Comparison of ENCODE assay signal across 9 mouse cellular contexts in genomic region chr11:53085367-53085766, GRCm38 (mm10).
DNase-seq lines count a peak whose midpoint lies in the region; ATAC-seq and TF ChIP-seq lines count a peak whose summit lies in the region.
"Had no signal": no experiment of that assay in that cellular context is flagged by ENCODE, and none has a peak within 500 bp of the region (broad histone marks: within the 10 kb centered on the region; RNA-seq: fewer than 3 reads in every experiment).

No protein-coding gene starts in this region.

- H3K4me2 ChIP-seq in forebrain, postnatal 0 days (ENCODE audit: low read depth) = no peak overlapping the region
- no peak overlapping the region for H3K4me2 ChIP-seq in forebrain, embryonic 13.5 days
- H3K4me2 ChIP-seq: liver, embryonic 13.5 days had no signal

- H3K36me3 ChIP-seq in forebrain, postnatal 0 days (ENCODE audit: insufficient read depth) = no peaks in the 10 kb centered on the region
- H3K36me3 ChIP-seq in forebrain, embryonic 13.5 days (ENCODE audit: poor library complexity, severe bottlenecking) = no peaks in the 10 kb centered on the region
- no peaks in the 10 kb centered on the region for H3K36me3 ChIP-seq in thymus, adult 2 months (ENCODE audit: control insufficient read depth, insufficient read depth, low read length)
- H3K36me3 ChIP-seq: liver, embryonic 13.5 days had no signal

- no peak overlapping the region for H3K27ac ChIP-seq in forebrain, postnatal 0 days (ENCODE audit: low read depth, low read length)
- H3K27ac ChIP-seq in forebrain, embryonic 13.5 days = no peak overlapping the region
- no peak overlapping the region for H3K27ac ChIP-seq in thymus, adult 2 months (ENCODE audit: control insufficient read depth, insufficient read depth, low read length)
- H3K27ac ChIP-seq: liver, embryonic 13.5 days had no signal

- peak; percentile 22; the same call in 1 of the 2 replicates for TF ChIP-seq CTCF in forebrain, postnatal 0 days (IDR thresholded peaks at IDR 0.05; ENCODE audit: low read depth)
- TF ChIP-seq CTCF in thymus, adult 2 months (IDR thresholded peaks at IDR 0.05; ENCODE audit: borderline replicate concordance, control insufficient read depth, extremely low read depth, insufficient read depth, low read length, poor library complexity) = no peak

- H3K9ac ChIP-seq in forebrain, postnatal 0 days = no peak overlapping the region
- no peak overlapping the region for H3K9ac ChIP-seq in forebrain, embryonic 13.5 days
- H3K9ac ChIP-seq: liver, embryonic 13.5 days had no signal

- H3K4me1 ChIP-seq in forebrain, postnatal 0 days (ENCODE audit: insufficient read depth) = no peaks in the 10 kb centered on the region
- H3K4me1 ChIP-seq in forebrain, embryonic 13.5 days = no peaks in the 10 kb centered on the region
- peaks cover 6% of the 10 kb centered on the region for H3K4me1 ChIP-seq in thymus, adult 2 months (replicated peaks; ENCODE audit: control insufficient read depth, insufficient read depth, low read length)
- H3K4me1 ChIP-seq: liver, embryonic 13.5 days had no signal

- intact Hi-C loops in heart, postnatal 25 days (cut with DNase I) = no loop called here

- H3K9me3 ChIP-seq in forebrain, postnatal 0 days (ENCODE audit: low read length) = no peaks in the 10 kb centered on the region
- H3K9me3 ChIP-seq in forebrain, embryonic 13.5 days (replicated peaks) = no peaks in the 10 kb centered on the region; the same call in 1 of the 2 replicates
- H3K9me3 ChIP-seq: liver, embryonic 13.5 days had no signal

- DNase-seq in forebrain, postnatal 0 days = no peak
- DNase-seq in ovary, postnatal 14 days (ENCODE audit: low spot score) = peak; percentile 13
- DNase-seq in ovary, postnatal 36 days (ENCODE audit: low spot score) = no peak
- DNase-seq in thymus, adult 2 months = peak; percentile 63
- no peak for DNase-seq in layer of hippocampus, adult 9-11 months
- no peak for DNase-seq in heart, postnatal 25 days (ENCODE audit: low spot score)
- DNase-seq: liver, embryonic 13.5 days had no signal

- ATAC-seq in forebrain, postnatal 0 days = no peak
- no peak for ATAC-seq in forebrain, embryonic 13.5 days
- peak; percentile 46 to 60; a peak in 1 of 4 replicates for ATAC-seq in hematopoietic stem cell, adult 5-6 weeks (replicated peaks in 1 of 2; ENCODE audit: insufficient read depth in 1 of 2, low FRiP score in 2 of 2, low TSS enrichment in 1 of 2, low read depth in 1 of 2, poor library complexity in 2 of 2, severe bottlenecking in 2 of 2)

- no peaks in the 10 kb centered on the region for H3K27me3 ChIP-seq in forebrain, postnatal 0 days (ENCODE audit: insufficient read depth, low read length)
- no peaks in the 10 kb centered on the region for H3K27me3 ChIP-seq in forebrain, embryonic 13.5 days
- H3K27me3 ChIP-seq in thymus, adult 2 months (ENCODE audit: control insufficient read depth, insufficient read depth, low read length) = no peaks in the 10 kb centered on the region
- H3K27me3 ChIP-seq: liver, embryonic 13.5 days had no signal

- 74% methylated on average over 6 of the region's 6 CpGs for WGBS in forebrain, postnatal 0 days
- 77% methylated on average over 6 of the region's 6 CpGs for WGBS in forebrain, embryonic 13.5 days
- WGBS in thymus, adult 2 months = 32% methylated on average over 6 of the region's 6 CpGs

- TF ChIP-seq POLR2A in thymus, adult 2 months (IDR thresholded peaks at IDR 0.05; ENCODE audit: control insufficient read depth, extremely low read depth, insufficient read depth, low read length, poor library complexity) = no peak

- H3K4me3 ChIP-seq in forebrain, postnatal 0 days (ENCODE audit: low read depth, low read length) = no peak overlapping the region
- no peak overlapping the region for H3K4me3 ChIP-seq in forebrain, embryonic 13.5 days
- no peak overlapping the region for H3K4me3 ChIP-seq in thymus, adult 2 months (ENCODE audit: control insufficient read depth, insufficient read depth, low read length)
- H3K4me3 ChIP-seq: liver, embryonic 13.5 days had no signal

Comparison
In these comparisons a context has a peak if more than half of its experiments do, and no peak if none do; other contexts are left out.
1. DNase-seq: peak in ovary, postnatal 14 days (single experiment) and thymus, adult 2 months (single experiment); none in forebrain, postnatal 0 days (single experiment), ovary, postnatal 36 days (single experiment), layer of hippocampus, adult 9-11 months (single experiment) and heart, postnatal 25 days (single experiment).
2. ATAC-seq: peak in hematopoietic stem cell, adult 5-6 weeks (2 of 2); none in forebrain, postnatal 0 days (single experiment) and forebrain, embryonic 13.5 days (single experiment).